Mouse (Mus musculus): ENCODE measurements around the gene Tjp1. TPM values are rescaled to one million over a fixed set of nuclear protein-coding genes. Genes with fewer than 3 reads are reported as not detected.
A peak's percentile ranks its signal among the peaks of the same experiment; 100 is the strongest.

Tjp1 gene
- total and polyA plus RNA-seq, 2 experiments from 2014 or later = 15.8 to 64.4 TPM

- no peak for TF ChIP-seq CTCF (IDR thresholded peaks at IDR 0.05; ENCODE audit: low read depth)
- H3K9me3 ChIP-seq (ENCODE audit: low read length) = no peaks in the 10 kb centered on the region
- DNase-seq (no peak), ATAC-seq (no peak)
- no peak overlapping the region for H3K4me2 ChIP-seq (ENCODE audit: low read depth)
- no peak overlapping the region for H3K27ac ChIP-seq (ENCODE audit: low read depth, low read length)
- no peaks in the 10 kb centered on the region for H3K27me3 ChIP-seq (ENCODE audit: insufficient read depth, low read length)
- 59% methylated on average over 2 of the region's 2 CpGs for WGBS
- H3K36me3 ChIP-seq (ENCODE audit: insufficient read depth) = no peaks in the 10 kb centered on the region
- no peak overlapping the region for H3K4me3 ChIP-seq (ENCODE audit: low read depth, low read length)
- no peaks in the 10 kb centered on the region for H3K4me1 ChIP-seq (ENCODE audit: insufficient read depth)
- H3K9ac ChIP-seq = no peak overlapping the region
These were observed 71.5 kb downstream of the Tjp1 start for GRCm38 (mm10) chr7:65456031-65456430.

GRCm38 (mm10) chr7:65455208-65455607, 72.4 kb downstream of the Tjp1 start:
- Histone ChIP-seq H3K4me2 (ENCODE audit: low read depth) (no peak overlapping the region), H3K27me3 (ENCODE audit: insufficient read depth, low read length) (no peaks in the 10 kb centered on the region), H3K4me1 (ENCODE audit: insufficient read depth) (no peaks in the 10 kb centered on the region), H3K9me3 (ENCODE audit: low read length) (no peaks in the 10 kb centered on the region), H3K9ac (no peak overlapping the region), H3K4me3 (ENCODE audit: low read depth, low read length) (no peak overlapping the region), H3K36me3 (ENCODE audit: insufficient read depth) (no peaks in the 10 kb centered on the region), H3K27ac (ENCODE audit: low read depth, low read length) (no peak overlapping the region)
- no peak for DNase-seq
- TF ChIP-seq CTCF (IDR thresholded peaks at IDR 0.05; ENCODE audit: low read depth) = no peak
- 86% methylated on average over 3 of the region's 3 CpGs for WGBS
- no peak for ATAC-seq

GRCm38 (mm10) chr7:65454269-65454668, 73.3 kb downstream of the Tjp1 start:
- TF ChIP-seq CTCF (IDR thresholded peaks at IDR 0.05; ENCODE audit: low read depth) = no peak
- Histone ChIP-seq H3K4me2 (ENCODE audit: low read depth) (no peak overlapping the region), H3K4me1 (ENCODE audit: insufficient read depth) (no peaks in the 10 kb centered on the region), H3K36me3 (ENCODE audit: insufficient read depth) (no peaks in the 10 kb centered on the region), H3K4me3 (ENCODE audit: low read depth, low read length) (no peak overlapping the region), H3K9me3 (ENCODE audit: low read length) (no peaks in the 10 kb centered on the region), H3K27me3 (ENCODE audit: insufficient read depth, low read length) (no peaks in the 10 kb centered on the region), H3K27ac (ENCODE audit: low read depth, low read length) (no peak overlapping the region), H3K9ac (no peak overlapping the region)
- peak; percentile 21 for DNase-seq
- ATAC-seq = peak; percentile 12; the same call in 1 of the 2 replicates
- WGBS = 22% methylated on average over 3 of the region's 3 CpGs

- 92% methylated on average over 3 of the region's 3 CpGs for WGBS
- TF ChIP-seq CTCF (IDR thresholded peaks at IDR 0.05; ENCODE audit: low read depth) = no peak
These were observed 75.3 kb downstream of the Tjp1 start for GRCm38 (mm10) chr7:65452246-65452645.

GRCm38 (mm10) chr7:65450158-65450557, 77.4 kb downstream of the Tjp1 start:
- no peaks in the 10 kb centered on the region for H3K27me3 ChIP-seq (ENCODE audit: insufficient read depth, low read length)
- H3K4me1 ChIP-seq (ENCODE audit: insufficient read depth) = no peaks in the 10 kb centered on the region
- H3K36me3 ChIP-seq (ENCODE audit: insufficient read depth) = no peaks in the 10 kb centered on the region
- no peak overlapping the region for H3K9ac ChIP-seq
- H3K9me3 ChIP-seq (ENCODE audit: low read length) = no peaks in the 10 kb centered on the region
- no peak for TF ChIP-seq CTCF (IDR thresholded peaks at IDR 0.05; ENCODE audit: low read depth)
- H3K27ac ChIP-seq (ENCODE audit: low read depth, low read length) = no peak overlapping the region
- WGBS = 7% methylated on average over 5 of the region's 5 CpGs
- DNase-seq = peak; percentile 25
- H3K4me3 ChIP-seq (ENCODE audit: low read depth, low read length) = no peak overlapping the region
- no peak overlapping the region for H3K4me2 ChIP-seq (ENCODE audit: low read depth)
- ATAC-seq = peak; percentile 84

More at GRCm38 (mm10) chr7:65452246-65452645, 75.3 kb downstream of the Tjp1 start:
- ATAC-seq (no peak), DNase-seq (no peak)
- H3K4me1 ChIP-seq (ENCODE audit: insufficient read depth) = no peaks in the 10 kb centered on the region
- H3K9ac ChIP-seq = no peak overlapping the region
- no peaks in the 10 kb centered on the region for H3K9me3 ChIP-seq (ENCODE audit: low read length)
- no peaks in the 10 kb centered on the region for H3K36me3 ChIP-seq (ENCODE audit: insufficient read depth)
- H3K4me3 ChIP-seq (ENCODE audit: low read depth, low read length) = no peak overlapping the region
- no peak overlapping the region for H3K27ac ChIP-seq (ENCODE audit: low read depth, low read length)
- H3K27me3 ChIP-seq (ENCODE audit: insufficient read depth, low read length) = no peaks in the 10 kb centered on the region
- H3K4me2 ChIP-seq (ENCODE audit: low read depth) = no peak overlapping the region

- H3K9me3 ChIP-seq (ENCODE audit: low read length) = no peaks in the 10 kb centered on the region
- no peak overlapping the region for H3K9ac ChIP-seq
- no peak for TF ChIP-seq CTCF (IDR thresholded peaks at IDR 0.05; ENCODE audit: low read depth)
- no peak overlapping the region for H3K4me2 ChIP-seq (ENCODE audit: low read depth)
- 90% methylated on average over 4 of the region's 4 CpGs for WGBS
- ATAC-seq = no peak
- H3K27ac ChIP-seq (ENCODE audit: low read depth, low read length) = no peak overlapping the region
- no peaks in the 10 kb centered on the region for H3K27me3 ChIP-seq (ENCODE audit: insufficient read depth, low read length)
- no peaks in the 10 kb centered on the region for H3K36me3 ChIP-seq (ENCODE audit: insufficient read depth)
- DNase-seq = no peak
- H3K4me3 ChIP-seq (ENCODE audit: low read depth, low read length) = no peak overlapping the region
- H3K4me1 ChIP-seq (ENCODE audit: insufficient read depth) = no peaks in the 10 kb centered on the region
These were observed 86.1 kb downstream of the Tjp1 start for GRCm38 (mm10) chr7:65441505-65441904.

DNA sequence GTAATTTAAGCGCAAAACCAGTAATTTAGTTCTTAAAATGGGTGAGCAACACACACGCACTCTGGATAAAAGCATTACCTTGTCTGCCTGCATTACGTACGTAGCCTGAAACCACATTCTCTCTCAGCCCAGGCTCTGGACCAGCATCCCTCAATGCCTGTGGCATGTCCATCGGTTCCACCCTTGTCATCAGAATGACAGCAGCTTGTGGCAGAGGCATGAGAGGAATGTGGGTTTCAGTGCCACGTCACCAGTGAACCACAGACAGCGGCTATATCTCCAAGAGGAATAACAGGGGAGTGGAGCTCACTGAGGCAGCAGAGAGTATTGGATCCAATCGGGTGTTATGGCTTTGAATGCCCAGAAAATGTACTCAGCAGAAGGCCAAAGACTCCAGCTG, 88.1 kb downstream of the Tjp1 start:
- H3K4me2 ChIP-seq (ENCODE audit: low read depth) = no peak overlapping the region
- no peaks in the 10 kb centered on the region for H3K9me3 ChIP-seq (ENCODE audit: low read length)
- H3K27ac ChIP-seq (ENCODE audit: low read depth, low read length) = no peak overlapping the region
- H3K9ac ChIP-seq = no peak overlapping the region
- no peak for TF ChIP-seq CTCF (IDR thresholded peaks at IDR 0.05; ENCODE audit: low read depth)
- 71% methylated on average over 8 of the region's 8 CpGs for WGBS
- no peaks in the 10 kb centered on the region for H3K4me1 ChIP-seq (ENCODE audit: insufficient read depth)
- ATAC-seq (no peak), DNase-seq (no peak)
- no peak overlapping the region for H3K4me3 ChIP-seq (ENCODE audit: low read depth, low read length)
- no peaks in the 10 kb centered on the region for H3K27me3 ChIP-seq (ENCODE audit: insufficient read depth, low read length)
- H3K36me3 ChIP-seq (ENCODE audit: insufficient read depth) = no peaks in the 10 kb centered on the region

DNA sequence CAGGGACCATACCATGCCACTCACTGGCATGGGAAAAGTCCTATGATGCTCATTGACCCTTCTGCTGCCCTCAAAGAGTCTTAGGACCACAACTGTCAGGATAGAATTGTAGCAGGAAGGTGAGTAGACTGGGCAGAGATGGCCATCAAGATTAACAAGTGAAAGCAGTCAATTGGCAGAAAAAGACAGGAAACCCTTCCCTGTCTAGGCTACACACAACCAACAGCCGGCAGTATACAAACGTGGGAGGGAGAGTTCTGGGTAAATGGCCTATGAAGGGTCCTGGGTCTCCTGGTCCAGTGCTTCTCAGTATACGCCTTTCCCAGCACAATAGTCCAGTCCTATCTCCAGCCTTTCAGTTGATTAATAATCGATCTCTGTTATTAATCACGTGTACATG, 89.4 kb downstream of the Tjp1 start:
- Histone ChIP-seq H3K4me2 (ENCODE audit: low read depth) (no peak overlapping the region), H3K4me3 (ENCODE audit: low read depth, low read length) (no peak overlapping the region), H3K27me3 (ENCODE audit: insufficient read depth, low read length) (no peaks in the 10 kb centered on the region), H3K27ac (ENCODE audit: low read depth, low read length) (no peak overlapping the region), H3K36me3 (ENCODE audit: insufficient read depth) (no peaks in the 10 kb centered on the region), H3K4me1 (ENCODE audit: insufficient read depth) (no peaks in the 10 kb centered on the region), H3K9ac (no peak overlapping the region), H3K9me3 (ENCODE audit: low read length) (no peaks in the 10 kb centered on the region)
- DNase-seq = no peak
- ATAC-seq = no peak
- WGBS = 63% methylated on average over 5 of the region's 5 CpGs
- TF ChIP-seq CTCF (IDR thresholded peaks at IDR 0.05; ENCODE audit: low read depth) = no peak

Measured in forebrain, postnatal 0 days (tissue).